Mouse (Mus musculus): ENCODE measurements around the gene Mdfi. TPM values are rescaled to one million over a fixed set of nuclear protein-coding genes. Genes with fewer than 3 reads are reported as not detected.

The Mdfi gene
- polyA plus RNA-seq, 1 experiment from 2014 or later, result 2.7 TPM

DNA sequence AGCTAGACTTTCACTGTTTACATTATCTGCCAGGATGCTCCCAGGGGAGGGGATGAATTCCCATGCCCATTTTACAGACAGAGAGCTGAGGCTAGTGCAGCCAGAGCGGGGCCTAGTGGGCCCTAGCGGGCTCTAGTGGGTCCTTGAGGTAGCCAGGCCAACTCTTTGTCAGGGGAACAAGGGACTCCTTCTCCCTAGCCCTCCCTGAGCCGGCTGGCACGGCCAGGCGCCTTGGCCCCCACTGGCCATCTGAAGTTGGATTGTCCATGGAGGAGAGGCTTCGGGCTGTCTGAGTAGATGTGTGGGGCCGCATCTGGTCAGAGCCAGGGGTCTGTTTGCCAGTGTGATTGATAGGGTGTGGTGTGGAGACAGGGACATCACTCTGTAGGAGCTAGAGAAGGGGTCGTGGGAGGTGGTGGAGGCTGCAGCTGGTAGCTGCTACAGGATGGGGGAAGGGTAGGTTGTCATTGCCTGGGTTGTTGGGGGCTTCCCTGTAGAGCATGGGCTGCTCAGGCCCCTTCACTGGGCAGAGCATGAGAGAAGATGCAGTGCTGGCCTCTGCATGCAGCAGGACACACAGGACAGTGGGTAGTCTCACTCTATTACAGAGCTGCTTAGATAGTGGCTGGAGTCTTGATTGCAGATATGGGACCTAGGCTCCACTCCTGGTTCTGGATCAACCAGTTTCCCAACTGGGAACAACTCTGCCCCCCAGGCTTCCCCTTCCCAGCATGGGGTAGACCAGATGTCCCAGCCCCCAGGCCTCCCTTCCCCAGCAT is 50.9 kb downstream of the Mdfi start:
- no peak for ATAC-seq
- WGBS, result 82% methylated on average over 8 of the region's 8 CpGs

DNA sequence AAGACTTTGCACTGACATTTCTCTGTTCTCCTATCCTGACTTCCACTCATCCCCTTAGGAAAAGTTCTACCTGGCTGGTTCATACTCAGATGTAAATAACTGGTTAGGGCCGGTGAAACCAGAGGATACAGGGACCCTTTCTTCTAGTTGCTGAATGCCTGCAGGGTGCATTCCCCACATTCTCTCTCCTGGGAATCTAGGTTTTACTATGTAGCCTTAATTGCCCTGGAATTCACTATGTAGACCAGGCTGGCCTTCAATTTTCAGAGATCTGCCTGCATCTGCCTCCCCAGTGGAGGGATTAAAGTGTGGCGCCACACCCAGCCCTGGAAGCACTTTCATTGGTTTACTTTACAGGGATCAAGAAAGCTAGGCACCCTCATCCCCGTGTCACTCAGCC is 52.0 kb downstream of the Mdfi start:
- no peak for ATAC-seq
- WGBS, result 79% methylated on average over 3 of the region's 3 CpGs
- Histone ChIP-seq H3K4me1 (ENCODE audit: control insufficient read depth, insufficient read depth, low read depth, low read length) (no peaks in the 10 kb centered on the region), H3K9ac (ENCODE audit: low read depth, low read length) (no peak overlapping the region), H3K4me2 (ENCODE audit: low read length) (no peak overlapping the region), H3K9me3 (ENCODE audit: control insufficient read depth, low read length) (no peaks in the 10 kb centered on the region), H3K36me3 (ENCODE audit: control insufficient read depth, insufficient read depth, low read length) (no peaks in the 10 kb centered on the region), H3K27ac (ENCODE audit: low read depth, low read length) (no peak overlapping the region), H3K4me3 (ENCODE audit: low read length) (no peak overlapping the region), H3K27me3 (replicated peaks; ENCODE audit: control insufficient read depth, insufficient read depth, low read length) (no peaks in the 10 kb centered on the region; the same call in 1 of the 2 replicates)

More for the DNA sequence above, 50.9 kb downstream of the Mdfi start:
- Histone ChIP-seq H3K27ac (ENCODE audit: low read depth, low read length) (no peak overlapping the region), H3K9ac (ENCODE audit: low read depth, low read length) (no peak overlapping the region), H3K4me2 (ENCODE audit: low read length) (no peak overlapping the region), H3K4me1 (ENCODE audit: control insufficient read depth, insufficient read depth, low read depth, low read length) (no peaks in the 10 kb centered on the region), H3K36me3 (ENCODE audit: control insufficient read depth, insufficient read depth, low read length) (no peaks in the 10 kb centered on the region), H3K4me3 (ENCODE audit: low read length) (no peak overlapping the region), H3K27me3 (replicated peaks; ENCODE audit: control insufficient read depth, insufficient read depth, low read length) (no peaks in the 10 kb centered on the region; the same call in 1 of the 2 replicates), H3K9me3 (ENCODE audit: control insufficient read depth, low read length) (no peaks in the 10 kb centered on the region)

DNA sequence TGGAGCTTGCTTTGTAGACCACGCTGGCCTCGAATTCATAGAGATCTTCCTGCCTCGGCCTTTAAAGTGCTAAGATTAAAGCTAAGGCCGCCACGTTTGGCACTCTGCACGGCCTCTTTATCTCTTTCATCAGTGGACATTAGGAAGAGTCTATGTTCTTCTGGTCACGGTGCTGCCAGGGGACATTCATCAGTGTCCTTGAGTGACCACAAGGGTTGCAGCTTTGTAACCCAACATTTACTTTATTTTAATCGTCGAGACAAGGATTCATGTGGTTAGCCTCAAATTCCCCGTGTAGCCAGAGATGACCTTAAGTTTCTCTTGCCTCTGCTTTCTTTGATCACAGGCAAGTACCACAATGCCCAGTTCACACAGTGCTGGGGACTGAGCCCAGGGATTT is 54.0 kb downstream of the Mdfi start:
- 85% methylated on average over 10 of the region's 10 CpGs for WGBS
- Histone ChIP-seq H3K9ac (ENCODE audit: low read depth, low read length) (no peak overlapping the region), H3K4me3 (ENCODE audit: low read length) (no peak overlapping the region), H3K4me1 (ENCODE audit: control insufficient read depth, insufficient read depth, low read depth, low read length) (no peaks in the 10 kb centered on the region), H3K27me3 (replicated peaks; ENCODE audit: control insufficient read depth, insufficient read depth, low read length) (no peaks in the 10 kb centered on the region), H3K27ac (ENCODE audit: low read depth, low read length) (no peak overlapping the region), H3K4me2 (ENCODE audit: low read length) (no peak overlapping the region), H3K36me3 (ENCODE audit: control insufficient read depth, insufficient read depth, low read length) (no peaks in the 10 kb centered on the region), H3K9me3 (ENCODE audit: control insufficient read depth, low read length) (no peaks in the 10 kb centered on the region)
- ATAC-seq, result no peak

DNA sequence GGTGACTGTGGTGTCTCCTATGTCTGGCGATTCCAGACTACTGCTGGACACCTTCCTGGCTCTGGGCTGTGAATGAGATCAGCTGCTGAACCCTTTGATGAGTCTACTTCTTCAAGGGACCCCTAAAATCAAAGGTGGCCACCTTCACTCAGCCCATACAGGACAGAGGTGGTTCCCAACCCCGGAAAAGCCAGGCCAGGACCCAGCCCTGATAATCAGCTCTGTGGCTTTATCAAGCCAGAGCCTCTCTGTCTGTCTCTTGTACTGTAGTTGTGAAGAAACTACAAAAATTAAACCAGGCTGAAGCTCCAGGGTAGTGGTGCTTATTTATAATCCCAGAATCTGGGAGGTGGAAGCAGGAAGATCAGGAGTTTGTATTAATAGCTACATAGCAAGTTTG is 57.4 kb downstream of the Mdfi start:
- Histone ChIP-seq H3K4me3 (ENCODE audit: low read length) (no peak overlapping the region), H3K27me3 (replicated peaks; ENCODE audit: control insufficient read depth, insufficient read depth, low read length) (no peaks in the 10 kb centered on the region), H3K36me3 (ENCODE audit: control insufficient read depth, insufficient read depth, low read length) (no peaks in the 10 kb centered on the region), H3K27ac (ENCODE audit: low read depth, low read length) (no peak overlapping the region), H3K4me2 (ENCODE audit: low read length) (no peak overlapping the region), H3K9ac (ENCODE audit: low read depth, low read length) (no peak overlapping the region), H3K4me1 (ENCODE audit: control insufficient read depth, insufficient read depth, low read depth, low read length) (no peaks in the 10 kb centered on the region), H3K9me3 (ENCODE audit: control insufficient read depth, low read length) (peaks cover 1% of the 10 kb centered on the region; the same call in 1 of the 2 replicates)
- ATAC-seq, result no peak
- 75% methylated on average over 2 of the region's 2 CpGs for WGBS

DNA sequence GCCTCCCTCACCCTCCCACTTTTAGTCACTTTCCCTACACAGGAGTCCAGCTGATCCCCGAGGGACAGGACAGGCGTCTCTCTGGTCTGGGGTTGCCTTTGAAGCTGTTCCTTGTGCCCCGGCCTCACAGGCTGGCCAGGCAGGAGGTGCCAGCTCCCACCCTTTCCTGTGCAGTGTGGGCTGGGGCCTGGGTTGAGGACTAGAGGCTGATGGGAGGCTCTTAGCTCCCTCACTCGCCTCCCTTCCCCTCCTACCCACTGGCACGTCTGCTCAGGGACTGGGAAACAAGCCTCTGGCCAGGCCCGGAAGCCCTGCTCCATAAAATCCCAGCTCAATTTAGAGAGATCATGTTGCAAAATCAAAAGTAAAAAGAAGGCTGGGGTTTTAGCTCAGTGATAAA is 60.9 kb downstream of the Mdfi start:
- Histone ChIP-seq H3K4me3 (ENCODE audit: low read length) (no peak overlapping the region), H3K27me3 (replicated peaks; ENCODE audit: control insufficient read depth, insufficient read depth, low read length) (no peaks in the 10 kb centered on the region), H3K4me2 (ENCODE audit: low read length) (no peak overlapping the region), H3K4me1 (ENCODE audit: control insufficient read depth, insufficient read depth, low read depth, low read length) (no peaks in the 10 kb centered on the region), H3K9ac (ENCODE audit: low read depth, low read length) (no peak overlapping the region), H3K36me3 (ENCODE audit: control insufficient read depth, insufficient read depth, low read length) (no peaks in the 10 kb centered on the region), H3K9me3 (ENCODE audit: control insufficient read depth, low read length) (peaks cover 2% of the 10 kb centered on the region; the same call in 1 of the 2 replicates), H3K27ac (ENCODE audit: low read depth, low read length) (no peak overlapping the region)
- ATAC-seq, result no peak
- WGBS, result 74% methylated on average over 6 of the region's 6 CpGs

DNA sequence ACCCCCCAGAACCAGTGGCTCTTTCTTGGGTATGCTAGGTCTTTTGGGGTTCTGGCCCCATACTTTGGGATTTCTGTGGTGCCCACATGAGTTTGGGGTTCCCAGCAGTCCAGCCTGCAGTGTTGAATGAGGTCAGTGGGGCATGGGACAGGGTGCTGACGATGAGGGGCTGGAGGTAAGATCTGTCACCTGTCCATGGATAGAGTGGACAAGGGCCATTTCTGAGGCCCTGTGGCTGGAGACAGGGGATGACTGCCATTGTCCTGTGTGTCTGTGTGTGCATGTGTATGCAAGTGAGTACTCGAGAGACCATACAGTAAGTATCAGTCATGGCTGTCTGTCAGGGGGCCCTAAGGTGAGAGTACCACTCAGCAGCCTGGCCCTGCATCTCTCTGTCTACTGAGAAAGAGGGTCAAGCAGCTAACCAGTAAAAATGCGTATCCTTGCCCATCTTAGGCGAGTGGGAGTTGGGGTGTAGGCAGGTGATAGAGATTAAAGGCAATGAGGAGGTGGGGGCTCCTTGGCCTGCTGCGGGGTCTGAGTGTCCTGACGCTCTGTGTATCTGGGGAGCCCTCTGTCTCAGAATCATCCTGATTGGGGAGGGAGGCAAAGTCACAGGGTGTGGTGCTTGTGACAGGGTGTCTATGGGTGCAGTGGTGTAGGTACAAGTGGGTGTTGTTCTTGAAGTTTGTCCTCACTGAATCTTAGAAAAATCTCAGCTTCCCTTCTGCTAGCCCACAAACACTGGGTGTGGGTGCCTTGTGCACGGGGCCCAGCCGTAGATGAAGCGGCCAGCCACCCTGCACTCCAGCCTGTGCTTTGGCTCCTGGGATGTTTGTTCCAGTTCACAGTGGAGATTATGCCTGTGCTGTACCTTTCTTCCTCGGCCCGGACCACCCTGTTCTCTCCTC is 64.8 kb downstream of the Mdfi start:
- Histone ChIP-seq H3K27ac (ENCODE audit: low read depth, low read length) (no peak overlapping the region), H3K36me3 (ENCODE audit: control insufficient read depth, insufficient read depth, low read length) (no peaks in the 10 kb centered on the region), H3K9ac (ENCODE audit: low read depth, low read length) (no peak overlapping the region), H3K9me3 (ENCODE audit: control insufficient read depth, low read length) (peaks cover 2% of the 10 kb centered on the region; the same call in 1 of the 2 replicates), H3K4me3 (ENCODE audit: low read length) (no peak overlapping the region), H3K27me3 (replicated peaks; ENCODE audit: control insufficient read depth, insufficient read depth, low read length) (no peaks in the 10 kb centered on the region), H3K4me2 (ENCODE audit: low read length) (no peak overlapping the region), H3K4me1 (ENCODE audit: control insufficient read depth, insufficient read depth, low read depth, low read length) (no peaks in the 10 kb centered on the region)
- 86% methylated on average over 11 of the region's 11 CpGs for WGBS
- no peak for ATAC-seq

DNA sequence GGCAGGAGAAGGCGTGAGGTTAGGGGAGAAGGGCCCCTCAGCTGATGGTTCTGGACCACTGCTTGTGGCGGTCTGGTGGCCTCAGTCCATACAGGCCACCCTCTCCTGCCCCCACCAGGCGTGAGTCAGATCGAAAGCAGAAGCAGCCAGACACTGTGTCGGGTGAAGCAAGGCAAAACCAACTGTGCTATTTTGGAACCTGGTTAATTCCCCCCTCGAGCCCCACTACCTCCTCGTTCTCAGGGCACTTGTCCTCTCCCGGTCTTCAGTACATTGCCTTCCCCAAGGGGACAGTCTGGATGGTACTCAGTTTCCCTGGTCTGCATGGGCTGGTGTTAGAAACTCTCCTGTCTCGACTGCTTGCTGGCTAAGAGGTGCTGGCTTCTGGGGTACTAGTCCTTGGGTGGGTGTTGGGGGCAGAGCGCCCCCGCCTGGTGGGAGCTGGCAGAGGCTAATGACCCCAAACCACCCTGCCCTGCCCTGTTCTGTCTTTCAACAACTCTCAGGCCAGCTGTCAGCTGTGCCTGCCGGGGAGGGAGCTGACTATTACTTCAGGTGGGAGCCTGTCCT is 65.7 kb downstream of the Mdfi start:
- Histone ChIP-seq H3K27me3 (replicated peaks; ENCODE audit: control insufficient read depth, insufficient read depth, low read length) (no peaks in the 10 kb centered on the region), H3K9me3 (ENCODE audit: control insufficient read depth, low read length) (peaks cover 2% of the 10 kb centered on the region; the same call in 1 of the 2 replicates), H3K4me3 (ENCODE audit: low read length) (no peak overlapping the region), H3K36me3 (ENCODE audit: control insufficient read depth, insufficient read depth, low read length) (no peaks in the 10 kb centered on the region), H3K9ac (ENCODE audit: low read depth, low read length) (no peak overlapping the region), H3K27ac (ENCODE audit: low read depth, low read length) (no peak overlapping the region), H3K4me1 (ENCODE audit: control insufficient read depth, insufficient read depth, low read depth, low read length) (no peaks in the 10 kb centered on the region), H3K4me2 (ENCODE audit: low read length) (no peak overlapping the region)
- WGBS, result 52% methylated on average over 12 of the region's 12 CpGs
- no peak; the same call in 1 of the 2 replicates for ATAC-seq

DNA sequence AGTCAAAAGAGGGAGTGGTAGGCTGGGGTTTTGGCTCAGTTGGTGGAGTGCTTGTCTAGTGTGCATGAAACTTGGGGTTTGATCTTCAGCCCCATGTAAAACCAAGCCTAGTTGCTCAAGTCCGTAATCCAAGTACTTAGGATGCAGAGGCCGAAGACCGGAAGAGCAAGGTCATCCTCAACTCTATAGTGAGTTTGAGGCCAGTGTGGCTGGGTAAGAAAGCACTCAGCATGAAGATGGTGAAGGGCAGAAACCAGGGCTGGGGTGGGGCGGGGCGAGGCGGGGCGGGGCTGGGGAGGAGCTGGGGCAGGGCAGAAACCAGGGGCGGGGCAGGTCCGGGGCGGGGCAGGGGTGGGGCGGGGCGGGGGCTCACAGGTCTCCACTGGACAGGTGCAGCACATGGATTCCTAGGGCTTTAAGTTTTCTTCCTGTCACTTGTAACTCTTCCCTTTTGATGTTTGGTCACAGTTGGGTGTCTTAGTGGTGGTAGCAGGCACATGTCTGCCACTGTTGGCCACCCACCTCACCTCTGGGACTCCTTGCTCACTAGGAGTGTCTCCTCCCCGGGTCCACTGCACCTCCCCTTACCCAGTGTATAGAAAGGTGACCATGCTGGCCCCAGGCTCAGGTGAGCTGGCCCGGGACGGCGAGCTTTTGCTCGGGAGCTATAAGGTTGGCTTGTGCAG is 66.9 kb downstream of the Mdfi start:
- Histone ChIP-seq H3K4me3 (ENCODE audit: low read length) (no peak overlapping the region), H3K27ac (ENCODE audit: low read depth, low read length) (no peak overlapping the region), H3K36me3 (ENCODE audit: control insufficient read depth, insufficient read depth, low read length) (no peaks in the 10 kb centered on the region), H3K9ac (ENCODE audit: low read depth, low read length) (no peak overlapping the region), H3K9me3 (ENCODE audit: control insufficient read depth, low read length) (peaks cover 2% of the 10 kb centered on the region; the same call in 1 of the 2 replicates), H3K4me2 (ENCODE audit: low read length) (no peak overlapping the region), H3K27me3 (replicated peaks; ENCODE audit: control insufficient read depth, insufficient read depth, low read length) (no peaks in the 10 kb centered on the region), H3K4me1 (ENCODE audit: control insufficient read depth, insufficient read depth, low read depth, low read length) (peaks cover 8% of the 10 kb centered on the region)
- 50% methylated on average over 15 of the region's 17 CpGs for WGBS
- ATAC-seq, result no peak

Measured in hindbrain, embryonic 16.5 days (tissue).